Mouse (Mus musculus) small intestine, adult 2 months (tissue): ENCODE data around the gene Strap.

ENCODE experiments used
- CTCF ChIP-seq: fragments of 200-500 bp; IDR thresholded peaks from 2 replicates; pipeline ENCODE4 v1.5.1; 2012; ENCODE audit warnings: low read depth, mild to moderate bottlenecking, control low read depth, inconsistent platforms, low read length, moderate library complexity, mixed read lengths; ENCODE audit not compliant: insufficient replicate concordance, insufficient read length; ENCODE audit errors: extremely low read depth
- POLR2A ChIP-seq: fragments of 200-500 bp; IDR thresholded peaks from 2 replicates; pipeline ENCODE4 v1.6.1; 2012; ENCODE audit warnings: low read depth, mild to moderate bottlenecking, control low read depth, inconsistent platforms, low read length, moderate library complexity

DNA sequence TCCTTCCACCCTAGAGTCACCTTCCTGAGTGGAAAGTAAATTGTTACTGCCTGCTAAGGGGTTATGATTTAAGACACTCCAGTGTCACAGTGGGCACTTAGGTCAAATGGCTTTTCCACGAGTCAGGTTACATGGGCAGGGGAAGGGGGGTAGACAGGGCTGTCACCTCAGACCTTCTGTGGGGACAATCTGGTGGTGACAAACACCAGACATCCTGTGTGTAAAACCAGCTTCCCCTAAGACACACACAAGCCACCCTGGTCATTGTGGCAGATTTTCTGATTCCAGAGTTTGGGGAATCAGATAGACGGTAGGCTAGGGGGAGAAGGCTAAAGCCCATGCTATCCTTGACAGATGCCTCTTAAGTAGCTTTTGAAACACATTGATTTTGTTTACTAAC, 60.6 kb downstream of the Strap start:
- TF ChIP-seq CTCF (no peak), POLR2A (no peak)
